In genomic region chr6:13286542-13287273, GRCm38 (mm10) we compare ENCODE assay signal across 9 mouse cellular contexts.
DNase-seq lines count a peak whose midpoint lies in the region; ATAC-seq lines count a peak whose summit lies in the region.
"Had no signal": no experiment of that assay in that cellular context is flagged by ENCODE, and none has a peak within 500 bp of the region (broad histone marks: within the 10 kb centered on the region; RNA-seq: fewer than 3 reads in every experiment).

No protein-coding gene starts in this region.

- no peaks in the 10 kb centered on the region for H3K27me3 ChIP-seq in kidney, embryonic 15.5 days
- no peaks in the 10 kb centered on the region for H3K27me3 ChIP-seq in hindbrain, embryonic 13.5 days
- no peaks in the 10 kb centered on the region for H3K27me3 ChIP-seq in neural tube, embryonic 13.5 days
- H3K27me3 ChIP-seq: heart, embryonic 15.5 days had no signal

- H3K36me3 ChIP-seq in kidney, embryonic 15.5 days, result no peaks in the 10 kb centered on the region
- no peaks in the 10 kb centered on the region for H3K36me3 ChIP-seq in hindbrain, embryonic 13.5 days
- H3K36me3 ChIP-seq in neural tube, embryonic 13.5 days, result no peaks in the 10 kb centered on the region
- H3K36me3 ChIP-seq: heart, embryonic 15.5 days had no signal

- 0 out of 2 replicates have a peak, but pooled peaks have one; percentile 46 for ATAC-seq in kidney, embryonic 15.5 days (replicated peaks; ENCODE audit: low FRiP score)
- peak; percentile 73; the same call in 1 of the 2 replicates for ATAC-seq in hindbrain, embryonic 13.5 days (ENCODE audit: low FRiP score)
- ATAC-seq in neural tube, embryonic 13.5 days (ENCODE audit: low read depth), result peak; percentile 50; the same call in 1 of the 2 replicates

- no peak for DNase-seq in kidney, postnatal 36 days
- peak; percentile 45 for DNase-seq in adipocyte (ENCODE audit: low spot score)
- no peak for DNase-seq in Muller cell, postnatal 12 days (ENCODE audit: inconsistent ontology term)
- DNase-seq in adrenal gland, adult 18-20 months (ENCODE audit: low spot score in 2 of 2), result no peak
- no peak for DNase-seq in cerebellum, adult 11 months

- no peak overlapping the region for H3K27ac ChIP-seq in kidney, embryonic 15.5 days
- H3K27ac ChIP-seq in hindbrain, embryonic 13.5 days, result no peak overlapping the region
- no peak overlapping the region for H3K27ac ChIP-seq in neural tube, embryonic 13.5 days (replicated peaks)
- H3K27ac ChIP-seq: heart, embryonic 15.5 days had no signal

- no peaks in the 10 kb centered on the region for H3K9me3 ChIP-seq in kidney, embryonic 15.5 days (replicated peaks)
- H3K9me3 ChIP-seq in hindbrain, embryonic 13.5 days, result no peaks in the 10 kb centered on the region
- no peaks in the 10 kb centered on the region for H3K9me3 ChIP-seq in neural tube, embryonic 13.5 days
- H3K9me3 ChIP-seq: heart, embryonic 15.5 days had no signal

- 64% methylated on average over 6 of the region's 6 CpGs for WGBS in kidney, embryonic 15.5 days
- WGBS in hindbrain, embryonic 13.5 days, result 59% methylated on average over 6 of the region's 6 CpGs
- WGBS in neural tube, embryonic 13.5 days, result 64% methylated on average over 6 of the region's 6 CpGs

- H3K4me1 ChIP-seq in kidney, embryonic 15.5 days, result no peaks in the 10 kb centered on the region
- no peaks in the 10 kb centered on the region for H3K4me1 ChIP-seq in hindbrain, embryonic 13.5 days (replicated peaks)
- no peaks in the 10 kb centered on the region for H3K4me1 ChIP-seq in neural tube, embryonic 13.5 days (replicated peaks)

- no peak overlapping the region for H3K4me3 ChIP-seq in kidney, embryonic 15.5 days (replicated peaks)
- H3K4me3 ChIP-seq in hindbrain, embryonic 13.5 days, result no peak overlapping the region
- no peak overlapping the region for H3K4me3 ChIP-seq in neural tube, embryonic 13.5 days
- H3K4me3 ChIP-seq: heart, embryonic 15.5 days had no signal

- H3K4me2 ChIP-seq in kidney, embryonic 15.5 days, result no peak overlapping the region
- H3K4me2 ChIP-seq in hindbrain, embryonic 13.5 days, result no peak overlapping the region
- H3K4me2 ChIP-seq in neural tube, embryonic 13.5 days, result no peak overlapping the region
- H3K4me2 ChIP-seq: heart, embryonic 15.5 days had no signal

- H3K9ac ChIP-seq in kidney, embryonic 15.5 days, result no peak overlapping the region
- no peak overlapping the region for H3K9ac ChIP-seq in hindbrain, embryonic 13.5 days
- no peak overlapping the region for H3K9ac ChIP-seq in neural tube, embryonic 13.5 days
- H3K9ac ChIP-seq: heart, embryonic 15.5 days had no signal
